ENCODE assay signal across 8 mouse cellular contexts in genomic region chr6:122339047-122339647, GRCm38 (mm10). TPM values are rescaled to one million over a fixed set of nuclear protein-coding genes. Genes with fewer than 3 reads are reported as not detected.
DNase-seq lines count a peak whose midpoint lies in the region; ATAC-seq and TF ChIP-seq lines count a peak whose summit lies in the region.

No protein-coding gene starts in this region.

- no peaks in the 10 kb centered on the region for H3K79me2 ChIP-seq in heart, adult 2 months (replicated peaks; ENCODE audit: control insufficient read depth, insufficient read depth, low read length)

- H3K9me3 ChIP-seq in embryonic facial prominence, embryonic 11.5 days (replicated peaks; ENCODE audit: control insufficient read depth, low read length) = no peaks in the 10 kb centered on the region
- no peaks in the 10 kb centered on the region for H3K9me3 ChIP-seq in limb, embryonic 14.5 days (ENCODE audit: control insufficient read depth, low read length)
- H3K9me3 ChIP-seq in midbrain, embryonic 15.5 days = no peaks in the 10 kb centered on the region

- peak; percentile 72 for ATAC-seq in embryonic facial prominence, embryonic 11.5 days (replicated peaks; ENCODE audit: insufficient number of reproducible peaks, low FRiP score, low TSS enrichment, low read depth)
- peak; percentile 66 for ATAC-seq in limb, embryonic 14.5 days (ENCODE audit: low FRiP score, low read depth)
- peak; percentile 80 for ATAC-seq in midbrain, embryonic 15.5 days (replicated peaks)

- intact Hi-C loops in heart, adult 2 months (cut with DNase I) = loop anchor here (1.0 to 5.0 kb wide), 4 partner anchors 30 to 473 kb away; no protein-coding TSS in a partner anchor

- H3K4me1 ChIP-seq in embryonic facial prominence, embryonic 11.5 days (ENCODE audit: control insufficient read depth, insufficient read depth, low read length) = no peaks in the 10 kb centered on the region
- H3K4me1 ChIP-seq in heart, adult 2 months (ENCODE audit: control insufficient read depth, insufficient read depth, low read length) = peaks cover 2% of the 10 kb centered on the region
- H3K4me1 ChIP-seq in limb, embryonic 14.5 days (ENCODE audit: control insufficient read depth, insufficient read depth, low read length) = peaks cover 20% of the 10 kb centered on the region
- peaks cover 27% of the 10 kb centered on the region for H3K4me1 ChIP-seq in midbrain, embryonic 15.5 days
- peaks cover 6% of the 10 kb centered on the region; the same call in 1 of the 2 replicates for H3K4me1 ChIP-seq in spleen, adult 2 months (ENCODE audit: control insufficient read depth, insufficient read depth, insufficient read length)

- H3K9ac ChIP-seq in embryonic facial prominence, embryonic 11.5 days (replicated peaks; ENCODE audit: low read length) = peak overlapping the region; percentile 75
- H3K9ac ChIP-seq in heart, adult 2 months (ENCODE audit: low read depth, low read length) = peak overlapping the region; percentile 54
- peak overlapping the region; percentile 76 for H3K9ac ChIP-seq in limb, embryonic 14.5 days (ENCODE audit: low read depth, low read length, severe bottlenecking)
- H3K9ac ChIP-seq in midbrain, embryonic 15.5 days = peak overlapping the region; percentile 75

- peak overlapping the region; percentile 59 for H3K4me2 ChIP-seq in embryonic facial prominence, embryonic 11.5 days (ENCODE audit: low read depth, low read length)
- peak overlapping the region; percentile 67 for H3K4me2 ChIP-seq in limb, embryonic 14.5 days (replicated peaks; ENCODE audit: low read depth, low read length, severe bottlenecking)
- H3K4me2 ChIP-seq in midbrain, embryonic 15.5 days = peak overlapping the region; percentile 63

- H3K27me3 ChIP-seq in embryonic facial prominence, embryonic 11.5 days (ENCODE audit: control insufficient read depth, insufficient read depth, low read length) = no peaks in the 10 kb centered on the region
- H3K27me3 ChIP-seq in heart, adult 2 months (ENCODE audit: control insufficient read depth, insufficient read depth, low read length) = no peaks in the 10 kb centered on the region
- no peaks in the 10 kb centered on the region for H3K27me3 ChIP-seq in limb, embryonic 14.5 days (ENCODE audit: control insufficient read depth, insufficient read depth, low read length)
- H3K27me3 ChIP-seq in midbrain, embryonic 15.5 days (replicated peaks) = no peaks in the 10 kb centered on the region
- no peaks in the 10 kb centered on the region for H3K27me3 ChIP-seq in spleen, adult 2 months (ENCODE audit: control insufficient read depth, insufficient read depth, low read length)

- H3K36me3 ChIP-seq in embryonic facial prominence, embryonic 11.5 days (replicated peaks; ENCODE audit: control insufficient read depth, insufficient read depth, low read depth, low read length) = no peaks in the 10 kb centered on the region
- no peaks in the 10 kb centered on the region for H3K36me3 ChIP-seq in heart, adult 2 months (ENCODE audit: control insufficient read depth, insufficient read depth, low read length)
- H3K36me3 ChIP-seq in limb, embryonic 14.5 days (ENCODE audit: control insufficient read depth, insufficient read depth, low read length) = peaks cover 14% of the 10 kb centered on the region
- peaks cover 10% of the 10 kb centered on the region for H3K36me3 ChIP-seq in midbrain, embryonic 15.5 days (replicated peaks)
- peaks cover 3% of the 10 kb centered on the region; the same call in 1 of the 2 replicates for H3K36me3 ChIP-seq in spleen, adult 2 months (ENCODE audit: control insufficient read depth, insufficient read depth, low read length)

- TF ChIP-seq CTCF in heart, adult 2 months (IDR thresholded peaks at IDR 0.05) = no peak
- no peak for TF ChIP-seq CTCF in spleen, adult 2 months (IDR thresholded peaks at IDR 0.05; ENCODE audit: extremely low read depth, insufficient read depth, insufficient read length, insufficient replicate concordance)

- DNase-seq in 416B (ENCODE audit: low read depth) = peak; percentile 53
- DNase-seq in adrenal gland, postnatal 25 days = peak; percentile 68
- peak; percentile 65 for DNase-seq in embryonic facial prominence, embryonic 11.5 days (ENCODE audit: low spot score)
- peak in 1 of 2 experiments; percentile 81 for DNase-seq in heart, adult 2 months
- peak; percentile 67 for DNase-seq in kidney, adult 9 months
- DNase-seq in limb, embryonic 14.5 days (ENCODE audit: low spot score) = peak; percentile 59
- peak; percentile 34 to 65 for DNase-seq in spleen, adult 2 months (ENCODE audit: low read depth in 1 of 2, low spot score in 2 of 2)

- under 1% methylated on average over 41 of the region's 51 CpGs for WGBS in embryonic facial prominence, embryonic 11.5 days
- under 1% methylated on average over 41 of the region's 51 CpGs for WGBS in heart, adult 2 months
- WGBS in limb, embryonic 14.5 days = 0% methylated on average over 20 of the region's 51 CpGs
- whole genome bisulfite sequencing in midbrain, embryonic 15.5 days = 0% methylated on average over 47 of the region's 51 CpGs
- under 1% methylated on average over 32 of the region's 51 CpGs for WGBS in spleen, adult 2 months

- H3K4me3 ChIP-seq in embryonic facial prominence, embryonic 11.5 days (ENCODE audit: low read depth, low read length) = peak overlapping the region; percentile 43
- peak overlapping the region; percentile 93 for H3K4me3 ChIP-seq in heart, adult 2 months
- peak overlapping the region; percentile 68 for H3K4me3 ChIP-seq in limb, embryonic 14.5 days (replicated peaks; ENCODE audit: low read length)
- H3K4me3 ChIP-seq in midbrain, embryonic 15.5 days = peak overlapping the region; percentile 67
- peak overlapping the region; percentile 78 for H3K4me3 ChIP-seq in spleen, adult 2 months (ENCODE audit: extremely low read depth, insufficient read depth, insufficient read length)

- no peak for TF ChIP-seq EP300 in heart, adult 2 months (IDR thresholded peaks at IDR 0.05; ENCODE audit: insufficient read depth, low read depth, low read length)

- peak overlapping the region; percentile 89 for H3K27ac ChIP-seq in embryonic facial prominence, embryonic 11.5 days (replicated peaks; ENCODE audit: low read depth, low read length)
- H3K27ac ChIP-seq in heart, adult 2 months = peak overlapping the region; percentile 80
- peak overlapping the region; percentile 93 for H3K27ac ChIP-seq in limb, embryonic 14.5 days (replicated peaks; ENCODE audit: low read depth, low read length)
- peak overlapping the region; percentile 97 for H3K27ac ChIP-seq in midbrain, embryonic 15.5 days
- H3K27ac ChIP-seq in spleen, adult 2 months (ENCODE audit: insufficient read depth, low read length) = peak overlapping the region; percentile 62; the same call in 1 of the 2 replicates

- no peak for TF ChIP-seq POLR2A in heart, adult 2 months (IDR thresholded peaks at IDR 0.05; ENCODE audit: insufficient read depth, low read depth, low read length)
- no peak for TF ChIP-seq POLR2A in limb, embryonic 14.5 days (IDR thresholded peaks at IDR 0.05; ENCODE audit: borderline replicate concordance, extremely low read depth, insufficient read depth, insufficient read length)
- no peak for TF ChIP-seq POLR2A in spleen, adult 2 months (IDR thresholded peaks at IDR 0.05; ENCODE audit: low read depth, low read length)

RNA-seq across cellular contexts. Expression of gene Phc1, which starts 1.2 kb away (rescaled TPM):
- 17.9 and 29.8 TPM in 2 replicates for total RNA-seq in adrenal gland, postnatal 25 days (2021)
- 29.1 and 29.6 TPM in 2 replicates for polyA plus RNA-seq in embryonic facial prominence, embryonic 11.5 days (2014; fragmentation: Nextera tagmentation; extraction: Ambion mirVana)
- 10 to 100 TPM; 17.3 to 22.2 TPM for total RNA-seq in heart, adult 2 months (2021)
- 11.9 and 13.4 TPM in 2 replicates for polyA plus RNA-seq in heart, adult 2 months (2012; rRNA removed)
- polyA plus RNA-seq in limb, embryonic 14.5 days (2012; rRNA removed) = 57.3 and 78.6 TPM in 2 replicates
- 24.5 and 27.8 TPM in 2 replicates for polyA plus RNA-seq in limb, embryonic 14.5 days (2014; fragmentation: Nextera tagmentation; extraction: Ambion mirVana)
- polyA plus RNA-seq in midbrain, embryonic 15.5 days (2015; fragmentation: Nextera tagmentation; extraction: Ambion mirVana) = 36.1 and 38.6 TPM in 2 replicates
- polyA plus RNA-seq in spleen, adult 2 months (2012; rRNA removed) = 23.0 and 38.3 TPM in 2 replicates

RNA-seq across cellular contexts. Expression of gene M6pr, which starts 30.6 kb away (rescaled TPM):
- total RNA-seq in adrenal gland, postnatal 25 days (2021) = 159 and 168 TPM in 2 replicates
- 85.0 and 85.6 TPM in 2 replicates for polyA plus RNA-seq in embryonic facial prominence, embryonic 11.5 days (2014; fragmentation: Nextera tagmentation; extraction: Ambion mirVana)
- total RNA-seq in heart, adult 2 months (2021) = 10 to 100 TPM; 39.8 to 43.2 TPM
- 27.6 and 49.3 TPM in 2 replicates for polyA plus RNA-seq in heart, adult 2 months (2012; rRNA removed)
- 58.9 and 62.6 TPM in 2 replicates for polyA plus RNA-seq in limb, embryonic 14.5 days (2012; rRNA removed)
- polyA plus RNA-seq in limb, embryonic 14.5 days (2014; fragmentation: Nextera tagmentation; extraction: Ambion mirVana) = 84.2 and 89.6 TPM in 2 replicates
- 49.6 and 53.4 TPM in 2 replicates for polyA plus RNA-seq in midbrain, embryonic 15.5 days (2015; fragmentation: Nextera tagmentation; extraction: Ambion mirVana)
- 41.5 and 44.9 TPM in 2 replicates for polyA plus RNA-seq in spleen, adult 2 months (2012; rRNA removed)

RNA-seq across cellular contexts. Expression of gene Klrg1, which starts 56.5 kb away (rescaled TPM):
- not detected in 2 replicates for total RNA-seq in adrenal gland, postnatal 25 days (2021)
- polyA plus RNA-seq in embryonic facial prominence, embryonic 11.5 days (2014; fragmentation: Nextera tagmentation; extraction: Ambion mirVana) = not detected in 2 replicates
- total RNA-seq in heart, adult 2 months (2021) = not detected
- 0.31 TPM in 1 of 2 replicates, not detected in the other for polyA plus RNA-seq in heart, adult 2 months (2012; rRNA removed)
- 0.05 and 0.12 TPM in 2 replicates for polyA plus RNA-seq in limb, embryonic 14.5 days (2012; rRNA removed)
- polyA plus RNA-seq in limb, embryonic 14.5 days (2014; fragmentation: Nextera tagmentation; extraction: Ambion mirVana) = 0.28 TPM in 1 of 2 replicates, not detected in the other
- 1.3 and 1.4 TPM in 2 replicates for polyA plus RNA-seq in midbrain, embryonic 15.5 days (2015; fragmentation: Nextera tagmentation; extraction: Ambion mirVana)
- 1.1 and 1.2 TPM in 2 replicates for polyA plus RNA-seq in spleen, adult 2 months (2012; rRNA removed)

Comparison
In these comparisons a context has a peak if more than half of its experiments do, and no peak if none do; other contexts are left out.
1. H3K4me3 ChIP-seq: peak in every context shown above with its lines; median percentile 93 in heart, adult 2 months; 78 in spleen, adult 2 months; 68 in limb, embryonic 14.5 days; 67 in midbrain, embryonic 15.5 days; 43 in embryonic facial prominence, embryonic 11.5 days.